Mouse (Mus musculus): Measurements from ENCODE around the gene Sept4. TPM values are rescaled to one million over a fixed set of nuclear protein-coding genes. Genes with fewer than 3 reads are reported as not detected.

Sept4 gene
- polyA plus RNA-seq (2014; fragmentation: Illumina TruSeq; extraction: RNeasy Lipid Tissue Mini Kit (QIAGEN cat#74804); ENCODE audit: low replicate concordance) = 5.0 TPM

DNA sequence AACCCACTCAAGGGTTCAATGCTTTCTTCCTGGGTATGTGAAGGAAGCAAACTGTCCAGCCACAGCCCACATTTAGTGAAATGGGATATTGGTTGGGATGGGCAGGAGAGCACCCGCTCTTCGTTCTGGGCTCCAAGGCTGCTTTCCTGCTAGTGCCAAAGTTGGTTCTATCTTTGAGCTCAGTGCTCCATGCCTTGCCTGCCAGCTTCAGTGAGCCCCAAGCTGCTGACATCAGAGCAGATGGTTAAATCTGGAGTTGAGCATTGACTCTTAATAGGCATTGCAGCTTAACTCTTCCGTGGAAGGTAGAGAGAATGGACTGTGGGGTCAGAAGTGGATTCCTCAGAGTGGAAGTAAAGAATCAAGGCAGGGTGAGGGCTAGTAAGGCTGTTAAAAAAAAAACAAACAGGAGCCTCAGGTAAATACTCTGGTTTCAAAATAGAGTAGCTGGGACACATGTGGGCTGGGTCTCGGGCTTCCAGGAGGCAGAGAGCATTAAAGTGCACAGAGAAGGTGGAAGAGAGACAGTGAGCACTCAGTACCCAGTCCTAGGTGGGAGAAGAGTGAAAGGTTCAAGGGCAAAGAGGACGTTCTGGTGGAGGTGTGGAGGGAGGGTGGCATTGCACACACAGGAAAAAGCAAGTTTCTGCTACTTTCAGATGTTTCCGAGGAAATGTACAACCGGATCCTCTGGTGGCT lies at the start of gene Sept4:
Gene Sept4 (plus strand): TSS at position 649 of the 699 bp plus-strand sequence.

DNA sequence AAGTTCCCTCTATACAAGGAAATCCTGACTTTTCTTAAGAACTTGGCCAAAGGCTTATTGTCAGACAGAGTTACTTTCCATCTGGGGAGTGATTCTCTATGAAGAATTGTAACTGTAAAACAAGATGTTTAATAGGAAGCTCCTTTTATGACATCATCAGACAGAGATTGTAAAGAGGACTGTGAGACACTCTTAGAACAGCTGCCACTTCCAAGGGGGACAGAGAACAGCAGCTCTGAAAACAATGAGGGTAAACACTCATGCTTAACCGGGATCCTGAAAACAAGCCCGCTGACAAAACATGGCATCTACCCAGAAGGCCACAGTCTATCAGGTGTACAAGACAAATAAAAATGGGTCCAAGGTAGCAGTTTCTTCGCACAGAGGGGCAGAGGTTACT lies 2.2 kb upstream of the Sept4 start, which contains the start of gene Gm11492:
Gene Gm11492 (plus strand): TSS at position 153 of the 400 bp plus-strand sequence.

DNA sequence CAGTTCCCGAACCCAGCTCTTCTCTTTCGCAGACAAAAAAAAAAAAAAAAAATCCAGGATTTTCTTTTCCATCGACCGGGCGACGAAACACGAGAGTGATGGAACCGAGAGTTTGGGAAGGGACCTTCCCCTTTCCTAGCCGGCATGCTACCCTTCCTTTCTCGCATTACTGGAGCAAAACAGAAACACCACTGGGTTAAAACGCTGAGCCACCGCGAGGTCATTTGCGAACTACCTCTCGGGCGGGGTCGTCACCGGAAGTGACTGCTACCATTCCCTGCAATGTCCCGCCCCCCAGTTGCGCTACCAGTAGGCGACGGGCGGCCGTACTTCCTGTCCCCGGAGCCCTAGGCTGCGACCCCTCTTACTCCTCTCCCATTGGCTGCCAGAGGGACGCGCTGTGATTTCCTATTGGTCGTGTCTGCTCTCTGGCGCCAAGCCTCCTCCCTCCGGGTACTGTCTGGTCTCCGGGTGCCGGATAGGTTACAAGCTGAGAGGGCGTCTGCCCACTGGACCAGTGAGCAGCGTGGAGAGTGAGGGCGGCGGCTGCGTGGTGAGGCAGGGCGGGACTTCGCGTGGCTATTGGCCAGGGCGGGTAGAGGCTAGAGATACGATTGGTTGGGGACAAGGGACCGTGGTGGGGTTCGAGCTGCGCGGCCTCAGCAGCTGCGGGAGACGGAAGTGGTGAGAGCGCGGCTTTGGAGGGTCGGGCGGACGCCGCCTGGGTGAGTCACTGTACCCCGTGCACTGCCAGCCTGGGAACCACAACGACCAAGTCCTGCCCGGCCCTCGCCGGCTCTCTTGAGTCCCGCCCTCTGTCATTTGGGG lies 23.0 kb downstream of the Sept4 start, which contains the start of gene Mtmr4:
Gene Mtmr4 (plus strand): TSS at position 637 of the 828 bp plus-strand sequence.

DNA sequence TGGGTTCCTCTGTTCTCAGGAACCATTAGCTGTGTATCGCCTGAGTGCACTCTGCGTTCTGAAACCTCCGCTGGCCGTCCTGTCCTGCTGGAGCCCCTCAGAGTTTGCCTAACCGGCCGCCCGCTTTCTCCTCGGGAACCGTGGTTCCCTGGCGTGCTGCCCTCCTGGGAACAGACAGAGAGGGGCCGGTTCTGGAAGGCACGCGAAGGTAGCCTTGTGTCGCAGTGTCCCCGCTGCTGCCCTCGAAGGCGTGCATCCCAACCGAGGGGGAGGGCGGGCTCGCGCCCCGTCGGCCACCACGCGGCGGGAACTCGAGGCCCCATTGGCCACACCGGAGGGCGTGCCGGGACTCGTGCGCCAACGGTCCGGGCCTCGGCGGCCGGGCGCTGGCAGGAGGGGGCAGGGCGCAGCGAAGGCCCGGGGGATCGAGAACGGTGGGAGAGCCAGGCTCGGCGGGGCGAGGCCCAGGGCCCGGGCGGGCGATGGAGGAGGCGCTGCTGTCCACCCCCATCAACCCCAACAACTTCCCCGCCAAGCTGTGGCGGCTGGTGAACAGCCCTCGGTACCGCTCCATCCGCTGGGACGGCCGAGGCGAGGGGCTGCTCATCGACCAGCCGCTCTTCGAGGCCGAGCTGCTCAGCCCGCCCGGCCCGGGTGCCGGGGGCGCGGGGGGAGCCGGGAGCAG lies 48.2 kb downstream of the Sept4 start, which contains the start of gene Hsf5:
Gene Hsf5 (plus strand): TSS at position 375 of the 685 bp plus-strand sequence.

Other genes starting within 250 kb of the Sept4 start
- gene Ppm1e, start 209.9 kb upstream of the Sept4 start, polyA plus RNA-seq (2014; fragmentation: Illumina TruSeq; extraction: RNeasy Lipid Tissue Mini Kit (QIAGEN cat#74804); ENCODE audit: low replicate concordance) = 4.5 TPM
- 2.2 TPM for gene Rad51c, start 163.9 kb upstream of the Sept4 start, polyA plus RNA-seq (2014; fragmentation: Illumina TruSeq; extraction: RNeasy Lipid Tissue Mini Kit (QIAGEN cat#74804); ENCODE audit: low replicate concordance)
- gene Tex14, start 163.8 kb upstream of the Sept4 start, polyA plus RNA-seq (2014; fragmentation: Illumina TruSeq; extraction: RNeasy Lipid Tissue Mini Kit (QIAGEN cat#74804); ENCODE audit: low replicate concordance) = 3.7 TPM
- not detected for gene Gm11492, start 2.2 kb upstream of the Sept4 start, polyA plus RNA-seq (2014; fragmentation: Illumina TruSeq; extraction: RNeasy Lipid Tissue Mini Kit (QIAGEN cat#74804); ENCODE audit: low replicate concordance)
- gene Mtmr4, start 23.3 kb downstream of the Sept4 start, polyA plus RNA-seq (2014; fragmentation: Illumina TruSeq; extraction: RNeasy Lipid Tissue Mini Kit (QIAGEN cat#74804); ENCODE audit: low replicate concordance) = 74.5 TPM
- gene Hsf5, start 48.3 kb downstream of the Sept4 start, polyA plus RNA-seq (2014; fragmentation: Illumina TruSeq; extraction: RNeasy Lipid Tissue Mini Kit (QIAGEN cat#74804); ENCODE audit: low replicate concordance) = 1.8 TPM
- gene Rnf43, start 93.8 kb downstream of the Sept4 start, polyA plus RNA-seq (2014; fragmentation: Illumina TruSeq; extraction: RNeasy Lipid Tissue Mini Kit (QIAGEN cat#74804); ENCODE audit: low replicate concordance) = 12.7 TPM
- gene Supt4a, start 168.6 kb downstream of the Sept4 start, polyA plus RNA-seq (2014; fragmentation: Illumina TruSeq; extraction: RNeasy Lipid Tissue Mini Kit (QIAGEN cat#74804); ENCODE audit: low replicate concordance) = 6.7 TPM
- gene Tspoap1, start 191.6 kb downstream of the Sept4 start, polyA plus RNA-seq (2014; fragmentation: Illumina TruSeq; extraction: RNeasy Lipid Tissue Mini Kit (QIAGEN cat#74804); ENCODE audit: low replicate concordance) = not detected
- gene Mpo, start 224.7 kb downstream of the Sept4 start, polyA plus RNA-seq (2014; fragmentation: Illumina TruSeq; extraction: RNeasy Lipid Tissue Mini Kit (QIAGEN cat#74804); ENCODE audit: low replicate concordance) = not detected

Measured in small intestine, adult 10 weeks (tissue).